Mouse (Mus musculus) frontal cortex, adult 2 months (tissue): ENCODE results near the gene Tmem169. TPM values are rescaled to one million over a fixed set of nuclear protein-coding genes. Genes with fewer than 3 reads are reported as not detected.

Source experiments
- DNase-seq, 2 experiments: peaks; one replicate each; pipeline ENCODE4 v3.0.0; 2022; ENCODE audit warnings: low spot score in 1 of 2; ENCODE audit errors: extremely low spot score in 1 of 2
- polyA plus RNA-seq: library from polyadenylated mRNA; depleted of rRNA; stranded (reverse); fragments of >200 nt; gene quantifications from 2 replicates; pipeline ENCODE4 v1.2.3, GENCODE M21; 2012; rRNA removed

Tmem169 gene
- polyA plus RNA-seq, 1 experiment = 19.6 TPM

DNA sequence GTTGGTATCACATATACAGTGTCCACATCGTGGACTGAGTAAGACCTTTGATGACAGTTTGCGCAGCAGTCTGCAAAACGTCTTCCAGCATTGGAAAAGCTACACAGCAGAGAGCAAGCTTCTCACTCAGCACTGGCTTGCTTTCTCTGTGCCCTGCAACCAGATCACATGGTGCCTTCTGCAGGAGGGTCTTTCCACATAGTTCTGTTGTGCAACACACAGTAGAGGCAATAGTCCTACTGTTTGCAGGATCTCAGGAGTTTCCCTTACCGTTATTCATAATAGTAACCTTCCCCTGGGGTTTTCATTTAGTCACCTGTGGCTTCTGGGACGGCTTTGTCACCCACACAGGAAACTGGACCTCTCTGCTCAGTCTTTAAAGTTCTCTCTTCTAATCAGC lies 36.6 kb downstream of the Tmem169 start:
- no peak for DNase-seq

- no peak for DNase-seq
Observed at GRCm38 (mm10) chr1:72323248-72323647, 39.1 kb downstream of the Tmem169 start.

- DNase-seq = no peak
Observed at GRCm38 (mm10) chr1:72326162-72326821, 42.1 kb downstream of the Tmem169 start.

DNA sequence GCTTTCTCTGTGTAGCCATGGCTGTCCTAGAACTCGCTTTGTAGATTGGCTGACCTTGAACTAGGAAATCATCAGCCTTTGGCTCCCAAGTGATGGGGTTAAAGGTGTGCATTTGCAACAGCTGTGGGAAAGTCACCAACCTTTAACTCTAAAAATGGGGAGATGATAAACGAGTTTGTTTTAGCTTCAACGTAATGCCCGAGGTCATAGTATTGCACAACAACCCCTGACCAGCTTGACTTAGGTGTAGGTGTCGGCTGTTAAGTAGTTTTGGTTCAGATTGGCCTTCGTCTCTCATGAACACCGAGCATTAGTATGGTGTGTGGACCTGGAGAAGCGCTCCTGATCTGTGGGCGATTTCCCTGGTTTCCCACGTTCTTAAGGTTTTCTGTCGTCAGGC lies 50.6 kb downstream of the Tmem169 start:
- no peak for DNase-seq

DNA sequence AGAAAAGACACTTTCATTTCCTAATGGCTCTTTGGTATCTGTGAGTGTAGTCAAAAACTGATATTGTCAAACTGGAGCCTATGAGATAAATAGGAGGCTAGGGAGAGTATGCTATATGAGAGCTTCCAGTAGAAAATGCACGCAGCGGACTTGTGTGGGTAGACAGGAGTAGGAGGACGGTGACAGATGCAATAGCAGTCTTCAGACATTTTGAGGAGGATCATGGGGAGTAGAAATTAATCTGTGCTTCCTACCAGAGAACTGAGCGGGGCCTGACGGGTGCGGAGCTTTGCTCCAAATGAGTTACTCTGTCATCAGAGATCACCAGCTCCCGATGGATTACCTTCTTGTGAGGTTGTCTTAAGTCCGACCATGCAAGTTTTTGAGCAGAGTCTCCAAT lies 52.6 kb downstream of the Tmem169 start:
- DNase-seq = peak; percentile 30 to 69

- no peak for DNase-seq
Observed at GRCm38 (mm10) chr1:72338341-72338740, 54.2 kb downstream of the Tmem169 start.

DNA sequence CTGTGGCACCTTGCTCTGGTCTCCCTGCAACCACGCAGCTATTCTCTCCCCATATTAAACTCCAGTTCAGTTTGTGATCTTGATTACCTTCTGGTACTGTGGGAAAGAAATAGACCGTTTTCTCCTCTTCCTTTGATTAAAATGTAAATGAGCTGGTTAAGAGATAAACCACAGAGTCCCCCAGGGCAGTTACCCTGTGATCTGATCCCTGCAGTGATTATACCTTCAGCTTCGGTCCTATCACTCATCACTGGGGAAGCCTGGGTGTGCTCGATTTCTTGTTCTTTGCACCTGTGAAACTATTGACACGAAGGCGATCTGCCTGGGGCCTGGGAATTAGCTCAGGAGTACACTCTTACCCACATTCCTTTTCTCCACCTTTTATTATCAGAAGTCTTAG lies 63.7 kb downstream of the Tmem169 start:
- no peak for DNase-seq

Other genes with a start within 250 kb of the Tmem169 start
- 3.3 and 4.1 TPM in 2 replicates for gene Mreg, start 72.1 kb upstream of the Tmem169 start, polyA plus RNA-seq
- 7.6 and 8.6 TPM in 2 replicates for gene Pecr, start 55 bp upstream of the Tmem169 start, polyA plus RNA-seq
- gene Xrcc5, start 23.1 kb downstream of the Tmem169 start, polyA plus RNA-seq = 10.3 and 10.9 TPM in 2 replicates